In genomic region chr4:150433827-150434574, GRCm38 (mm10) we compare ENCODE assay signal across 19 mouse cellular contexts.
A peak's percentile ranks its signal among the peaks of the same experiment; 100 is the strongest.
DNase-seq lines count a peak whose midpoint lies in the region; ATAC-seq and TF ChIP-seq lines count a peak whose summit lies in the region.
"Had no signal": no experiment of that assay in that cellular context is flagged by ENCODE, and none has a peak within 500 bp of the region (broad histone marks: within the 10 kb centered on the region; RNA-seq: fewer than 3 reads in every experiment).

No protein-coding gene starts in this region.

- no peak for TF ChIP-seq POLR2A in limb, embryonic 14.5 days (IDR thresholded peaks at IDR 0.05; ENCODE audit: borderline replicate concordance, extremely low read depth, insufficient read depth, insufficient read length)

- no peaks in the 10 kb centered on the region for H3K9me3 ChIP-seq in heart, embryonic 10.5 days
- H3K9me3 ChIP-seq in heart, embryonic 11.5 days (replicated peaks; ENCODE audit: control insufficient read depth, low read length) = no peaks in the 10 kb centered on the region
- H3K9me3 ChIP-seq in liver, embryonic 15.5 days (replicated peaks) = no peaks in the 10 kb centered on the region
- no peaks in the 10 kb centered on the region for H3K9me3 ChIP-seq in liver, embryonic 11.5 days (ENCODE audit: control insufficient read depth, low read length)
- H3K9me3 ChIP-seq in limb, embryonic 14.5 days (ENCODE audit: control insufficient read depth, low read length) = no peaks in the 10 kb centered on the region
- no peaks in the 10 kb centered on the region for H3K9me3 ChIP-seq in intestine, embryonic 16.5 days (ENCODE audit: control insufficient read depth, low read length)
- H3K9me3 ChIP-seq: embryonic facial prominence, embryonic 15.5 days; forebrain, embryonic 15.5 days; hindbrain, embryonic 13.5 days had no signal

- peaks cover 15% of the 10 kb centered on the region for H3K4me1 ChIP-seq in heart, embryonic 10.5 days
- peaks cover 17% of the 10 kb centered on the region for H3K4me1 ChIP-seq in heart, embryonic 11.5 days (ENCODE audit: control insufficient read depth, insufficient read depth, low read length)
- peaks cover 10% of the 10 kb centered on the region for H3K4me1 ChIP-seq in liver, embryonic 15.5 days (replicated peaks)
- peaks cover 12% of the 10 kb centered on the region for H3K4me1 ChIP-seq in liver, embryonic 11.5 days (replicated peaks; ENCODE audit: control insufficient read depth, insufficient read depth, low read length)
- H3K4me1 ChIP-seq in limb, embryonic 14.5 days (ENCODE audit: control insufficient read depth, insufficient read depth, low read length) = peaks cover 7% of the 10 kb centered on the region; the same call in 1 of the 2 replicates
- H3K4me1 ChIP-seq in intestine, embryonic 16.5 days (ENCODE audit: control insufficient read depth, insufficient read depth, low read length) = no peaks in the 10 kb centered on the region

- no peak overlapping the region for H3K4me3 ChIP-seq in heart, embryonic 10.5 days
- no peak overlapping the region for H3K4me3 ChIP-seq in heart, embryonic 11.5 days (ENCODE audit: low read depth, low read length)
- H3K4me3 ChIP-seq in liver, embryonic 15.5 days (replicated peaks) = no peak overlapping the region
- no peak overlapping the region for H3K4me3 ChIP-seq in liver, embryonic 11.5 days (ENCODE audit: low read depth, low read length)
- no peak overlapping the region for H3K4me3 ChIP-seq in limb, embryonic 14.5 days (replicated peaks; ENCODE audit: low read length)
- no peak overlapping the region for H3K4me3 ChIP-seq in intestine, embryonic 16.5 days (ENCODE audit: low read length)
- H3K4me3 ChIP-seq: embryonic facial prominence, embryonic 15.5 days; erythroblast, embryonic 14.5 days; forebrain, embryonic 15.5 days; hindbrain, embryonic 13.5 days had no signal

- peak; percentile 35 for DNase-seq in heart, embryonic 10.5 days (ENCODE audit: low spot score)
- no peak for DNase-seq in liver, embryonic 11.5 days (ENCODE audit: low spot score)
- no peak for DNase-seq in limb, embryonic 14.5 days (ENCODE audit: low spot score)
- DNase-seq in cerebellum, adult 8-10 months = no peak
- DNase-seq: adrenal gland, adult 2 months; adrenal gland, postnatal 25 days; cerebellum, adult 2 months; cerebellum, postnatal 14 days; embryo, embryonic 11 days; gastrocnemius, postnatal 14 days; heart, postnatal 10 days had no signal

- H3K4me2 ChIP-seq in heart, embryonic 11.5 days = no peak overlapping the region
- H3K4me2 ChIP-seq in liver, embryonic 15.5 days = no peak overlapping the region
- H3K4me2 ChIP-seq in liver, embryonic 11.5 days = no peak overlapping the region
- H3K4me2 ChIP-seq in limb, embryonic 14.5 days (replicated peaks; ENCODE audit: low read depth, low read length, severe bottlenecking) = no peak overlapping the region
- no peak overlapping the region for H3K4me2 ChIP-seq in intestine, embryonic 16.5 days (ENCODE audit: low read depth, low read length)
- H3K4me2 ChIP-seq: embryonic facial prominence, embryonic 15.5 days; forebrain, embryonic 15.5 days; hindbrain, embryonic 13.5 days had no signal

- 0 out of 2 replicates have a peak, but pooled peaks cover 2% of the 10 kb centered on the region for H3K36me3 ChIP-seq in heart, embryonic 10.5 days
- no peaks in the 10 kb centered on the region for H3K36me3 ChIP-seq in heart, embryonic 11.5 days (ENCODE audit: control insufficient read depth, insufficient read depth, low read length)
- H3K36me3 ChIP-seq in liver, embryonic 15.5 days (replicated peaks) = 0 out of 2 replicates have a peak, but pooled peaks cover 5% of the 10 kb centered on the region
- H3K36me3 ChIP-seq in liver, embryonic 11.5 days (ENCODE audit: control insufficient read depth, insufficient read depth, low read length) = no peaks in the 10 kb centered on the region
- peaks cover 10% of the 10 kb centered on the region for H3K36me3 ChIP-seq in limb, embryonic 14.5 days (ENCODE audit: control insufficient read depth, insufficient read depth, low read length)
- H3K36me3 ChIP-seq in intestine, embryonic 16.5 days (ENCODE audit: control insufficient read depth, insufficient read depth, low read length) = no peaks in the 10 kb centered on the region
- H3K36me3 ChIP-seq: forebrain, embryonic 15.5 days had no signal

- no peak for ATAC-seq in heart, embryonic 11.5 days (replicated peaks; ENCODE audit: insufficient number of reproducible peaks, low FRiP score, low TSS enrichment)
- 0 out of 2 replicates have a peak, but pooled peaks have one; percentile 28 for ATAC-seq in liver, embryonic 15.5 days (ENCODE audit: insufficient read depth)
- no peak for ATAC-seq in liver, embryonic 11.5 days (replicated peaks; ENCODE audit: low FRiP score)
- ATAC-seq in limb, embryonic 14.5 days (ENCODE audit: low FRiP score, low read depth) = peak; percentile 57; the same call in 1 of the 2 replicates
- no peak for ATAC-seq in intestine, embryonic 16.5 days
- ATAC-seq: forebrain, embryonic 15.5 days; hindbrain, postnatal 0 days had no signal

- H3K9ac ChIP-seq in heart, embryonic 11.5 days (ENCODE audit: low read depth, low read length) = no peak overlapping the region
- no peak overlapping the region for H3K9ac ChIP-seq in liver, embryonic 15.5 days
- no peak overlapping the region for H3K9ac ChIP-seq in liver, embryonic 11.5 days (ENCODE audit: low read depth, low read length)
- no peak overlapping the region for H3K9ac ChIP-seq in limb, embryonic 14.5 days (ENCODE audit: low read depth, low read length, severe bottlenecking)
- H3K9ac ChIP-seq in intestine, embryonic 16.5 days (ENCODE audit: low read depth, low read length) = no peak overlapping the region
- H3K9ac ChIP-seq: embryonic facial prominence, embryonic 15.5 days; forebrain, embryonic 15.5 days; hindbrain, embryonic 13.5 days had no signal

- no peaks in the 10 kb centered on the region for H3K27me3 ChIP-seq in heart, embryonic 10.5 days (ENCODE audit: insufficient read depth, poor library complexity, severe bottlenecking)
- no peaks in the 10 kb centered on the region for H3K27me3 ChIP-seq in heart, embryonic 11.5 days (ENCODE audit: control insufficient read depth, insufficient read depth, low read length)
- H3K27me3 ChIP-seq in liver, embryonic 15.5 days = no peaks in the 10 kb centered on the region
- H3K27me3 ChIP-seq in liver, embryonic 11.5 days (replicated peaks; ENCODE audit: control insufficient read depth, insufficient read depth, low read length) = no peaks in the 10 kb centered on the region
- H3K27me3 ChIP-seq in limb, embryonic 14.5 days (ENCODE audit: control insufficient read depth, insufficient read depth, low read length) = no peaks in the 10 kb centered on the region
- H3K27me3 ChIP-seq in intestine, embryonic 16.5 days (replicated peaks; ENCODE audit: control insufficient read depth, insufficient read depth, low read length) = no peaks in the 10 kb centered on the region
- H3K27me3 ChIP-seq: embryonic facial prominence, embryonic 15.5 days; forebrain, embryonic 15.5 days; hindbrain, embryonic 13.5 days had no signal

- 92% methylated on average over 5 of the region's 5 CpGs for WGBS in heart, embryonic 10.5 days
- 89% methylated on average over 5 of the region's 5 CpGs for WGBS in heart, embryonic 11.5 days (ENCODE audit: insufficient replicate concordance)
- WGBS in liver, embryonic 15.5 days (ENCODE audit: insufficient replicate concordance) = 79% methylated on average over 5 of the region's 5 CpGs
- WGBS in liver, embryonic 11.5 days = 89% methylated on average over 5 of the region's 5 CpGs
- 90% methylated on average over 5 of the region's 5 CpGs for WGBS in limb, embryonic 14.5 days
- 84% methylated on average over 5 of the region's 5 CpGs for WGBS in intestine, embryonic 16.5 days

- H3K27ac ChIP-seq in heart, embryonic 10.5 days = no peak overlapping the region
- H3K27ac ChIP-seq in heart, embryonic 11.5 days (ENCODE audit: low read depth, low read length) = no peak overlapping the region
- peak overlapping the region; percentile 39 for H3K27ac ChIP-seq in liver, embryonic 15.5 days (replicated peaks)
- H3K27ac ChIP-seq in liver, embryonic 11.5 days (ENCODE audit: low read depth, low read length) = no peak overlapping the region
- H3K27ac ChIP-seq in limb, embryonic 14.5 days (replicated peaks; ENCODE audit: low read depth, low read length) = no peak overlapping the region
- no peak overlapping the region for H3K27ac ChIP-seq in intestine, embryonic 16.5 days (ENCODE audit: low read length)
- H3K27ac ChIP-seq: embryonic facial prominence, embryonic 15.5 days; forebrain, embryonic 15.5 days; hindbrain, embryonic 13.5 days; hindbrain, postnatal 0 days had no signal

Comparison
In these comparisons a context has a peak if more than half of its experiments do, and no peak if none do; other contexts are left out.
1. ATAC-seq: peak in liver, embryonic 15.5 days (single experiment) and limb, embryonic 14.5 days (single experiment); none in heart, embryonic 11.5 days (single experiment), liver, embryonic 11.5 days (single experiment) and intestine, embryonic 16.5 days (single experiment).